Mouse (Mus musculus) stomach, postnatal 0 days (tissue): ENCODE measurements around the gene Cdk8.

Experiments used
- CTCF ChIP-seq: IDR thresholded peaks from 2 replicates; pipeline ENCODE4 v1.5.1; 2016; ENCODE audit warnings: antibody characterized with exemption, low read depth, mild to moderate bottlenecking, moderate library complexity
- EP300 ChIP-seq: optimal IDR thresholded peaks from 2 replicates; pipeline ENCODE3; 2016; ENCODE audit warnings: antibody characterized with exemption

DNA sequence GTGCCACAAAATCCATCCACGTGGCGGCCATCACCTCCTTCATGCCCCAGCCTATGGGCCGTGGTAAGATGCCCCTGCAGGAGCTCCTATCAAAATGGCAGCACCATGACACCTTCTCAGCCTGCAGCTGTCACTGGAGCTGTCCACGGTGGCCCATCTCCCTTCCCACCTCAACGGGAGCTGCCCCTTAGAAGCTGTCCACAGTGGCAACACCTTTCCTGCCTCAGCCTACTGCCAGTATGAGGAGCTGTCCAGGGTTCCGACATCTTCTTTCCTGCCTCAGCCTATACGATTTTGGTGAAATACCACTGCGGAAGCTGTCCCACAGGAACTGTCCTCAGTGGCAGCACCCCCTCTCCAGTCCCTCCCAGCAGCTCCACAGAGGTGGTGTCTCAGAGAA lies 3.5 kb upstream of the Cdk8 start:
- no peak for TF ChIP-seq CTCF
- no peak for TF ChIP-seq EP300
